Mouse (Mus musculus) limb, embryonic 10.5 days (tissue): Measurements from ENCODE around the gene Dhx37. TPM values are rescaled to one million over a fixed set of nuclear protein-coding genes. Genes with fewer than 3 reads are reported as not detected.
"Not testable (repeated sequence)": the region's sequence is repeated elsewhere in the genome, so short reads cannot be mapped to it uniquely, and the experiment has no call there.

Experiments used
- DNase-seq: peaks from one replicate; pipeline ENCODE4 v3.0.0-alpha.2; 2017; ENCODE audit warnings: low spot score
- H3K27ac ChIP-seq: fragments of 300-500 bp; sonication (generic); 2 replicates; pipeline ENCODE4 v1.5.1; 2016; ENCODE audit warnings: mild to moderate bottlenecking
- H3K27me3 ChIP-seq: fragments of 300-500 bp; sonication (generic); 2 replicates; pipeline ENCODE4 v1.6.1; 2016; ENCODE audit warnings: low read depth, mild to moderate bottlenecking; ENCODE audit not compliant: poor library complexity, severe bottlenecking
- H3K36me3 ChIP-seq: fragments of 300-500 bp; sonication (generic); 2 replicates; pipeline ENCODE4 v1.6.1; 2016; ENCODE audit warnings: mild to moderate bottlenecking, moderate library complexity
- H3K4me1 ChIP-seq: fragments of 300-500 bp; sonication (generic); 2 replicates; pipeline ENCODE4 v1.6.1; 2016
- H3K4me3 ChIP-seq: fragments of 300-500 bp; sonication (generic); 2 replicates; pipeline ENCODE4 v1.5.1; 2016; ENCODE audit warnings: mild to moderate bottlenecking, moderate library complexity
- H3K9me3 ChIP-seq: fragments of 300-500 bp; sonication (generic); replicated peaks from 2 replicates; pipeline ENCODE4 v1.6.1; 2016; ENCODE audit warnings: mild to moderate bottlenecking
- WGBS: fragments of 180-500 bp; shearing (Covaris S2); methylation state at CpG from one replicate; pipeline ENCODE4 v1.1.7; 2016; 5-methylcytosine and 5-hydroxymethylcytosine counted together
- polyA plus RNA-seq: library from polyadenylated mRNA; unstranded; fragments of >200 nt; fragmentation: Nextera tagmentation; extraction: Ambion mirVana; gene quantifications from 2 replicates; pipeline ENCODE4 v1.2.1, GENCODE M21; 2016

Dhx37 gene
- polyA plus RNA-seq, 1 experiment from 2014 or later = 25.5 TPM

- H3K4me1 ChIP-seq = peaks cover 33% of the 10 kb centered on the region
- H3K27me3 ChIP-seq = no peaks in the 10 kb centered on the region
- peaks cover 25% of the 10 kb centered on the region for H3K36me3 ChIP-seq
- no peaks in the 10 kb centered on the region for H3K9me3 ChIP-seq
- peak within 1 kb of the TSS; percentile 87 for H3K4me3 ChIP-seq
- peak within 1 kb of the TSS; percentile 100 for H3K27ac ChIP-seq
- WGBS = 2% methylated on average over 69 of the region's 69 CpGs
- DNase-seq = peak; percentile 94
Measured at GRCm38 (mm10) chr5:125389579-125390441, 44.1 kb downstream of the Dhx37 start, which contains the start of gene Ubc. TSS of gene Ubc (minus strand) at chr5:125390202.

GRCm38 (mm10) chr5:125389131-125389578, 44.8 kb downstream of the Dhx37 start, which contains the start of gene Gm10382:
TSS of gene Gm10382 (plus strand) at chr5:125389322.
- peak within 1 kb of the TSS; percentile 100 for H3K27ac ChIP-seq
- H3K27me3 ChIP-seq = no peaks in the 10 kb centered on the region
- H3K4me3 ChIP-seq = peak within 1 kb of the TSS; percentile 87
- DNase-seq = peak; percentile 88
- peaks cover 31% of the 10 kb centered on the region for H3K36me3 ChIP-seq
- H3K9me3 ChIP-seq = no peaks in the 10 kb centered on the region
- peaks cover 26% of the 10 kb centered on the region for H3K4me1 ChIP-seq
- WGBS = under 1% methylated on average over 41 of the region's 41 CpGs

- WGBS = 34% methylated on average over 13 of the region's 13 CpGs
- Histone ChIP-seq H3K9me3 (no peaks in the 10 kb centered on the region), H3K27me3 (no peaks in the 10 kb centered on the region), H3K27ac (peak overlapping the region; percentile 100), H3K4me3 (peak overlapping the region; percentile 87), H3K36me3 (peaks cover 38% of the 10 kb centered on the region), H3K4me1 (peaks cover 20% of the 10 kb centered on the region)
- no peak for DNase-seq
Measured at GRCm38 (mm10) chr5:125388358-125389092, 45.4 kb downstream of the Dhx37 start.

- H3K9me3 ChIP-seq, H3K27me3 ChIP-seq, H3K4me1 ChIP-seq, H3K27ac ChIP-seq, DNase-seq, H3K4me3 ChIP-seq: not testable (repeated sequence)
- peaks cover 38% of the 10 kb centered on the region for H3K36me3 ChIP-seq
- WGBS = 92% methylated on average over 5 of the region's 6 CpGs
Measured at GRCm38 (mm10) chr5:125387295-125387694, 46.6 kb downstream of the Dhx37 start.

GRCm38 (mm10) chr5:125385215-125385940, 48.5 kb downstream of the Dhx37 start:
- H3K4me1 ChIP-seq = peaks cover 8% of the 10 kb centered on the region
- no peaks in the 10 kb centered on the region for H3K9me3 ChIP-seq
- H3K4me3 ChIP-seq = no peak overlapping the region
- 88% methylated on average over 8 of the region's 8 CpGs for WGBS
- DNase-seq = no peak
- H3K36me3 ChIP-seq = peaks cover 38% of the 10 kb centered on the region
- H3K27me3 ChIP-seq = no peaks in the 10 kb centered on the region
- H3K27ac ChIP-seq = no peak overlapping the region

- no peak overlapping the region for H3K4me3 ChIP-seq
- no peak for DNase-seq
- no peak overlapping the region for H3K27ac ChIP-seq
- peaks cover 6% of the 10 kb centered on the region for H3K4me1 ChIP-seq
- peaks cover 38% of the 10 kb centered on the region for H3K36me3 ChIP-seq
- H3K9me3 ChIP-seq = no peaks in the 10 kb centered on the region
- WGBS = 84% methylated on average over 2 of the region's 2 CpGs
- H3K27me3 ChIP-seq = no peaks in the 10 kb centered on the region
Measured at GRCm38 (mm10) chr5:125384512-125385214, 49.3 kb downstream of the Dhx37 start.

- no peaks in the 10 kb centered on the region for H3K27me3 ChIP-seq
- H3K9me3 ChIP-seq = no peaks in the 10 kb centered on the region
- no peak overlapping the region for H3K27ac ChIP-seq
- H3K4me1 ChIP-seq = peaks cover 6% of the 10 kb centered on the region
- H3K36me3 ChIP-seq = peaks cover 38% of the 10 kb centered on the region
- no peak overlapping the region for H3K4me3 ChIP-seq
- WGBS = 83% methylated on average over 3 of the region's 3 CpGs
- no peak for DNase-seq
Measured at GRCm38 (mm10) chr5:125383637-125384420, 50.1 kb downstream of the Dhx37 start.

- Histone ChIP-seq H3K27me3 (no peaks in the 10 kb centered on the region), H3K9me3 (no peaks in the 10 kb centered on the region), H3K4me3 (no peak overlapping the region), H3K27ac (no peak overlapping the region), H3K36me3 (peaks cover 29% of the 10 kb centered on the region), H3K4me1 (no peaks in the 10 kb centered on the region)
- WGBS = 57% methylated on average over 6 of the region's 6 CpGs
- DNase-seq = no peak
Measured at GRCm38 (mm10) chr5:125382673-125383558, 51.0 kb downstream of the Dhx37 start.

- no peak overlapping the region for H3K27ac ChIP-seq
- no peaks in the 10 kb centered on the region for H3K9me3 ChIP-seq
- H3K4me3 ChIP-seq = no peak overlapping the region
- WGBS = 86% methylated on average over 5 of the region's 5 CpGs
- no peak for DNase-seq
- H3K36me3 ChIP-seq = peaks cover 27% of the 10 kb centered on the region
- no peaks in the 10 kb centered on the region for H3K4me1 ChIP-seq
- H3K27me3 ChIP-seq = no peaks in the 10 kb centered on the region
Measured at GRCm38 (mm10) chr5:125381954-125382672, 51.8 kb downstream of the Dhx37 start.

GRCm38 (mm10) chr5:125378919-125379318, 55.0 kb downstream of the Dhx37 start:
- Histone ChIP-seq H3K9me3 (no peaks in the 10 kb centered on the region), H3K4me3 (no peak overlapping the region), H3K27ac (no peak overlapping the region), H3K36me3 (peaks cover 4% of the 10 kb centered on the region; the same call in 1 of the 2 replicates), H3K27me3 (no peaks in the 10 kb centered on the region), H3K4me1 (no peaks in the 10 kb centered on the region)
- no peak for DNase-seq
- 88% methylated on average over 5 of the region's 5 CpGs for WGBS
